In the genomic region with DNA sequence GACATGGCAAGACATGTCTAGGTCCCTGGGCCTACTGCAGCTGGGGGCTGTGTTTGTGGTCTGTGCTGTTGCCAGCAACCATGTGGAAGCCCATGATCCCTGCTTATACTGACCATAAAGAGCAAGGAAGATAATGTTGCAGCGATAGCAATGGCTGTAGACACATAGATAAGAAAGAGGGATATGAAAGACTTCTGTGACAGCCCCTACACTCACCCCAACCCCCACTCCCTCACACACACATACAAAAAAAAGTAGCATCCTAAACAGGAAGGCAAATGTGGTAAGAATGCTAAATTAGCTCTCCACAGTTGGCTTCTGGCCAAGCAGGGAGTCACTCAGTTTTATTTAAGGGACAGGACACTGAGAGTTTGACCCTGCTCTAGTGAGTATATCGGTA, we compare ENCODE assay signal across 15 mouse cellular contexts. TPM values are rescaled to one million over a fixed set of nuclear protein-coding genes. Genes with fewer than 3 reads are reported as not detected.
DNase-seq lines count a peak whose midpoint lies in the region; ATAC-seq and TF ChIP-seq lines count a peak whose summit lies in the region.
"Had no signal": no experiment of that assay in that cellular context is flagged by ENCODE, and none has a peak within 500 bp of the region (broad histone marks: within the 10 kb centered on the region; RNA-seq: fewer than 3 reads in every experiment).

No protein-coding gene starts in this region.

- peaks cover 15% of the 10 kb centered on the region for H3K27me3 ChIP-seq in heart, embryonic 12.5 days (replicated peaks)
- peaks cover 9% of the 10 kb centered on the region; the same call in 1 of the 2 replicates for H3K27me3 ChIP-seq in kidney, embryonic 15.5 days
- H3K27me3 ChIP-seq in G1E (ENCODE audit: insufficient read depth, low read length) = peaks cover 5% of the 10 kb centered on the region
- no peaks in the 10 kb centered on the region; the same call in 1 of the 2 replicates for H3K27me3 ChIP-seq in liver, embryonic 11.5 days (replicated peaks; ENCODE audit: control insufficient read depth, insufficient read depth, low read length)

- no peak overlapping the region for H3K4me2 ChIP-seq in heart, embryonic 12.5 days
- no peak overlapping the region for H3K4me2 ChIP-seq in kidney, embryonic 15.5 days
- no peak overlapping the region for H3K4me2 ChIP-seq in liver, embryonic 11.5 days
- H3K4me2 ChIP-seq: limb, embryonic 13.5 days had no signal

- no peaks in the 10 kb centered on the region for H3K36me3 ChIP-seq in heart, embryonic 12.5 days
- H3K36me3 ChIP-seq in kidney, embryonic 15.5 days = no peaks in the 10 kb centered on the region
- no peaks in the 10 kb centered on the region for H3K36me3 ChIP-seq in G1E (replicated peaks)
- no peaks in the 10 kb centered on the region for H3K36me3 ChIP-seq in liver, embryonic 11.5 days (ENCODE audit: control insufficient read depth, insufficient read depth, low read length)
- H3K36me3 ChIP-seq: limb, embryonic 13.5 days had no signal

- intact Hi-C loops in heart, postnatal 25 days (cut with DNase I) = loop anchor here (2.0 kb wide), 1 partner anchor 285 kb away; no protein-coding TSS in a partner anchor

- WGBS in heart, embryonic 12.5 days = 19% methylated on average over 2 of the region's 2 CpGs
- WGBS in kidney, embryonic 15.5 days = 55% methylated on average over 2 of the region's 2 CpGs
- 35% methylated on average over 2 of the region's 2 CpGs for WGBS in liver, embryonic 11.5 days

- H3K4me3 ChIP-seq in heart, embryonic 12.5 days = no peak overlapping the region
- no peak overlapping the region for H3K4me3 ChIP-seq in kidney, embryonic 15.5 days (replicated peaks)
- H3K4me3 ChIP-seq in G1E (ENCODE audit: low read depth, low read length) = no peak overlapping the region
- no peak overlapping the region for H3K4me3 ChIP-seq in liver, embryonic 11.5 days (ENCODE audit: low read depth, low read length)
- H3K4me3 ChIP-seq: left cerebral cortex, adult 2 months; limb, embryonic 13.5 days; megakaryocyte, embryonic 14.5 days had no signal

- TF ChIP-seq CTCF in G1E (IDR thresholded peaks at IDR 0.05; ENCODE audit: low read depth, low read length) = no peak

- H3K9me3 ChIP-seq in heart, embryonic 12.5 days (replicated peaks) = no peaks in the 10 kb centered on the region
- no peaks in the 10 kb centered on the region for H3K9me3 ChIP-seq in kidney, embryonic 15.5 days (replicated peaks)
- no peaks in the 10 kb centered on the region for H3K9me3 ChIP-seq in G1E (replicated peaks)
- no peaks in the 10 kb centered on the region for H3K9me3 ChIP-seq in liver, embryonic 11.5 days (ENCODE audit: control insufficient read depth, low read length)
- H3K9me3 ChIP-seq: limb, embryonic 13.5 days; megakaryocyte, embryonic 14.5 days had no signal

- peak overlapping the region; percentile 34; the same call in 1 of the 2 replicates for H3K27ac ChIP-seq in heart, embryonic 12.5 days (ENCODE audit: poor library complexity, severe bottlenecking)
- H3K27ac ChIP-seq in kidney, embryonic 15.5 days = no peak overlapping the region
- no peak overlapping the region for H3K27ac ChIP-seq in liver, embryonic 11.5 days (ENCODE audit: low read depth, low read length)
- H3K27ac ChIP-seq: left cerebral cortex, adult 2 months; limb, embryonic 13.5 days had no signal

- peaks cover 36% of the 10 kb centered on the region for H3K4me1 ChIP-seq in heart, embryonic 12.5 days (replicated peaks)
- 0 out of 2 replicates have a peak, but pooled peaks cover 3% of the 10 kb centered on the region for H3K4me1 ChIP-seq in kidney, embryonic 15.5 days
- H3K4me1 ChIP-seq in G1E (ENCODE audit: insufficient read depth, low read depth, low read length) = peaks cover 13% of the 10 kb centered on the region; the same call in 1 of the 2 replicates
- H3K4me1 ChIP-seq in liver, embryonic 11.5 days (replicated peaks; ENCODE audit: control insufficient read depth, insufficient read depth, low read length) = 0 out of 2 replicates have a peak, but pooled peaks cover 3% of the 10 kb centered on the region

- no peak overlapping the region for H3K9ac ChIP-seq in heart, embryonic 12.5 days
- no peak overlapping the region for H3K9ac ChIP-seq in kidney, embryonic 15.5 days
- H3K9ac ChIP-seq in liver, embryonic 11.5 days (ENCODE audit: low read depth, low read length) = no peak overlapping the region
- H3K9ac ChIP-seq: limb, embryonic 13.5 days had no signal

- no peak for DNase-seq in heart, postnatal 25 days (ENCODE audit: low spot score)
- DNase-seq in kidney, postnatal 14 days = peak; percentile 15
- no peak for DNase-seq in G1E (ENCODE audit: low spot score)
- no peak for DNase-seq in liver, embryonic 11.5 days (ENCODE audit: low spot score)
- no peak for DNase-seq in ovary, postnatal 10 days (ENCODE audit: low spot score)
- DNase-seq: cerebellum, adult 8-10 months; embryo, embryonic 11 days had no signal

- peak; percentile 49 for ATAC-seq in heart, embryonic 12.5 days (ENCODE audit: insufficient number of reproducible peaks, low FRiP score)
- no peak; the same call in 1 of the 2 replicates for ATAC-seq in kidney, embryonic 15.5 days (replicated peaks; ENCODE audit: low FRiP score)
- peak; percentile 81 for ATAC-seq in G1E (ENCODE audit: extremely low read depth, insufficient number of reproducible peaks, low FRiP score, poor library complexity, severe bottlenecking)
- ATAC-seq in liver, embryonic 11.5 days (replicated peaks; ENCODE audit: low FRiP score) = peak; percentile 66
- no peak for ATAC-seq in frontal cortex, adult (ENCODE audit: low TSS enrichment)
- ATAC-seq: activated CD4-positive, CD25-positive, alpha-beta regulatory T cell, adult 4 months; inflammation-experienced regulatory T-cells, adult 6 months had no signal

RNA-seq across cellular contexts. Expression of gene Zranb2, which starts 16.0 kb away (rescaled TPM):
- polyA plus RNA-seq in heart, embryonic 12.5 days (2016; fragmentation: Nextera tagmentation; extraction: Ambion mirVana) = 88.5 and 89.7 TPM in 2 replicates
- 10 to 100 TPM; 39.0 to 40.0 TPM for total RNA-seq in heart, postnatal 25 days (2021)
- 99.5 and 107 TPM in 2 replicates for polyA plus RNA-seq in kidney, embryonic 15.5 days (2015; fragmentation: Nextera tagmentation; extraction: Ambion mirVana)
- total RNA-seq in G1E (2014; fragmentation: Nextera tagmentation) (125 and 126 TPM in 2 replicates), G1E (2017) (227 and 245 TPM in 2 replicates)
- polyA plus RNA-seq in G1E (2012) = 7.2 and 13.7 TPM in 2 replicates
- 119 and 129 TPM in 2 replicates for polyA plus RNA-seq in liver, embryonic 11.5 days (2014; fragmentation: Nextera tagmentation; extraction: Ambion mirVana)

RNA-seq across cellular contexts. Expression of gene Ptger3, which starts 48.7 kb away (rescaled TPM):
- polyA plus RNA-seq in heart, embryonic 12.5 days (2016; fragmentation: Nextera tagmentation; extraction: Ambion mirVana) = 1.8 and 2.0 TPM in 2 replicates
- total RNA-seq in heart, postnatal 25 days (2021) = 1 to 10 TPM in 1 of 2 experiments, under 1 TPM in 1; 0.26 to 1.0 TPM
- 4.5 and 7.2 TPM in 2 replicates for polyA plus RNA-seq in kidney, embryonic 15.5 days (2015; fragmentation: Nextera tagmentation; extraction: Ambion mirVana)
- total RNA-seq in G1E (2014; fragmentation: Nextera tagmentation) (not detected in 2 replicates), G1E (2017) (0.06 and 0.22 TPM in 2 replicates)
- polyA plus RNA-seq in G1E (2012) = 0.02 TPM in 1 of 2 replicates, not detected in the other
- 15.8 and 18.0 TPM in 2 replicates for polyA plus RNA-seq in liver, embryonic 11.5 days (2014; fragmentation: Nextera tagmentation; extraction: Ambion mirVana)
- polyA plus RNA-seq: inflammation-experienced regulatory T-cells, adult 6 months had no signal

Comparison
In these comparisons a context has a peak if more than half of its experiments do, and no peak if none do; other contexts are left out.
1. ATAC-seq: peak in heart, embryonic 12.5 days (single experiment), G1E (single experiment) and liver, embryonic 11.5 days (single experiment); none in kidney, embryonic 15.5 days (single experiment) and frontal cortex, adult (single experiment).